Mouse (Mus musculus): ENCODE measurements around the gene Dnmt3c.

DNA sequence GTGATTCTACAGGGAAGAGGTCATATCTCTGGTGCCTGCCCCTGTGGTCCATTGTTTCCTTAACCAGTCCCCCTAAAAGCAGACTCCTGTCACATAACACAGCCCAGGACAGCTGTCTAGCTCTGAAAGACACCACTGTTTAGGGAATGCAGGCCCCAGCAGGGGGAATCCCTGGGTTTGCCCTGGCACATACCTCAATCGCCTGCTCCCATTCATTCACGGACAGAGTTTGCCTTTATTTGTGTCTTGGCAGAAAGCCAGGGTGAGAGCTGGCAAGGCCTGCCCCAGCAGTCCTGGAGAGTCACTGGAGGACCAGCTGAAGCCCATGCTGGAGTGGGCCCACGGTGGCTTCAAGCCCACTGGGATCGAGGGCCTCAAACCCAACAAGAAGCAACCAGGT is 16.8 kb downstream of the Dnmt3c start:
- TF ChIP-seq POLR2A (IDR thresholded peaks at IDR 0.05; ENCODE audit: low read depth, low read length): no peak
- TF ChIP-seq CTCF (IDR thresholded peaks at IDR 0.05; ENCODE audit: extremely low read depth, insufficient read length, insufficient replicate concordance, low read depth, low read length): no peak
